Mouse (Mus musculus) gastrocnemius, adult 2 months (tissue): ENCODE measurements around the gene Dmxl2. TPM values are rescaled to one million over a fixed set of nuclear protein-coding genes. Genes with fewer than 3 reads are reported as not detected.

Experiments
- DNase-seq: peaks from one replicate; pipeline ENCODE4 v3.0.0; 2022
- H3K27ac ChIP-seq: fragments of 200-600 bp; 2 replicates; pipeline ENCODE4 v1.8.1; 2022; ENCODE audit warnings: mild to moderate bottlenecking
- H3K4me3 ChIP-seq: fragments of 200-600 bp; 2 replicates; pipeline ENCODE4 v1.8.1; 2022; ENCODE audit warnings: mild to moderate bottlenecking, moderate library complexity
- CTCF ChIP-seq: fragments of 200-600 bp; IDR thresholded peaks from 2 replicates; pipeline ENCODE4 v1.8.1; 2022; ENCODE audit warnings: antibody characterized with exemption, mild to moderate bottlenecking, moderate library complexity
- intact Hi-C: fragments of 180-260 bp; cut with DNase I; formaldehyde crosslinking; loops from one replicate; pipeline ENCODE4 v1.15.1; 2025
- total RNA-seq, 2 experiments: library from RNA; stranded (reverse); gene quantifications; 2 replicates each; pipeline ENCODE4 v1.2.3; 2021

Dmxl2 gene
- total RNA-seq, 2 experiments from 2014 or later = 3.0 to 3.1 TPM

GRCm38 (mm10) chr9:54531421-54531820 is 30.0 kb upstream of the Dmxl2 start:
- DNase-seq = no peak
- Histone ChIP-seq H3K27ac (no peak overlapping the region), H3K4me3 (no peak overlapping the region)
- intact Hi-C loops = no loop called here
- TF ChIP-seq CTCF = no peak

GRCm38 (mm10) chr9:54530836-54531235 is 29.4 kb upstream of the Dmxl2 start:
- no peak for TF ChIP-seq CTCF
- intact Hi-C loops = no loop called here
- DNase-seq = no peak
- Histone ChIP-seq H3K27ac (no peak overlapping the region), H3K4me3 (no peak overlapping the region)

- DNase-seq = no peak
- no peak for TF ChIP-seq CTCF
- no peak overlapping the region for H3K27ac ChIP-seq
- intact Hi-C loops = no loop called here
- H3K4me3 ChIP-seq = no peak overlapping the region
These were observed 28.5 kb upstream of the Dmxl2 start for GRCm38 (mm10) chr9:54529950-54530349.

- no peak for TF ChIP-seq CTCF
- Histone ChIP-seq H3K27ac (no peak overlapping the region), H3K4me3 (no peak overlapping the region)
- intact Hi-C loops = no loop called here
- no peak for DNase-seq
These were observed 26.3 kb upstream of the Dmxl2 start for GRCm38 (mm10) chr9:54527694-54528093.

- no peak for DNase-seq
- H3K4me3 ChIP-seq = no peak overlapping the region
- intact Hi-C loops = no loop called here
- no peak for TF ChIP-seq CTCF
- no peak overlapping the region for H3K27ac ChIP-seq
These were observed 18.9 kb upstream of the Dmxl2 start for GRCm38 (mm10) chr9:54520286-54520685.

- Histone ChIP-seq H3K27ac (no peak overlapping the region), H3K4me3 (no peak overlapping the region)
- no peak for TF ChIP-seq CTCF
- intact Hi-C loops = no loop called here
- no peak for DNase-seq
These were observed 17.5 kb upstream of the Dmxl2 start for GRCm38 (mm10) chr9:54518921-54519320.

GRCm38 (mm10) chr9:54515991-54516390 is 14.6 kb upstream of the Dmxl2 start:
- intact Hi-C loops = no loop called here
- DNase-seq = no peak
- Histone ChIP-seq H3K4me3 (no peak overlapping the region), H3K27ac (no peak overlapping the region)
- TF ChIP-seq CTCF = no peak

- H3K4me3 ChIP-seq = no peak overlapping the region
- intact Hi-C loops = loop anchor here (5.0 kb wide), 1 partner anchor 44 kb away; no protein-coding TSS in a partner anchor
- DNase-seq = no peak
- TF ChIP-seq CTCF = no peak
- no peak overlapping the region for H3K27ac ChIP-seq
These were observed 1.4 kb upstream of the Dmxl2 start for GRCm38 (mm10) chr9:54502873-54503272.

- no peak for TF ChIP-seq CTCF
- Histone ChIP-seq H3K27ac (peak overlapping the region; percentile 74), H3K4me3 (peak overlapping the region; percentile 84)
- intact Hi-C loops = loop anchor here (5.0 kb wide), 1 partner anchor 45 kb away; no protein-coding TSS in a partner anchor
- no peak for DNase-seq
These were observed 677 bp upstream of the Dmxl2 start for GRCm38 (mm10) chr9:54502111-54502495.

GRCm38 (mm10) chr9:54500832-54501452 is 484 bp downstream of the Dmxl2 start:
- H3K4me3 ChIP-seq = peak overlapping the region; percentile 84
- no peak for TF ChIP-seq CTCF
- H3K27ac ChIP-seq = peak overlapping the region; percentile 88
- intact Hi-C loops = loop anchor here (5.0 kb wide), 1 partner anchor 46 kb away; no protein-coding TSS in a partner anchor
- peak; percentile 62 for DNase-seq

- no peak overlapping the region for H3K27ac ChIP-seq
These were observed 1.6 kb downstream of the Dmxl2 start for GRCm38 (mm10) chr9:54499791-54500190.

GRCm38 (mm10) chr9:54499291-54499690 is 2.1 kb downstream of the Dmxl2 start:
- intact Hi-C loops = no loop called here
- Histone ChIP-seq H3K27ac (no peak overlapping the region), H3K4me3 (no peak overlapping the region)
- DNase-seq = no peak
- no peak for TF ChIP-seq CTCF

More at GRCm38 (mm10) chr9:54499791-54500190, 1.6 kb downstream of the Dmxl2 start:
- no peak for TF ChIP-seq CTCF
- no peak for DNase-seq
- intact Hi-C loops = loop anchor here (5.0 kb wide), 1 partner anchor 48 kb away; no protein-coding TSS in a partner anchor
- no peak overlapping the region for H3K4me3 ChIP-seq

- H3K4me3 ChIP-seq = no peak overlapping the region
- intact Hi-C loops = no loop called here
- no peak overlapping the region for H3K27ac ChIP-seq
- no peak for DNase-seq
- no peak for TF ChIP-seq CTCF
These were observed 11.0 kb downstream of the Dmxl2 start for GRCm38 (mm10) chr9:54490431-54490830.

- no peak for TF ChIP-seq CTCF
- intact Hi-C loops = no loop called here
- no peak overlapping the region for H3K27ac ChIP-seq
- DNase-seq = no peak
- H3K4me3 ChIP-seq = no peak overlapping the region
These were observed 11.8 kb downstream of the Dmxl2 start for GRCm38 (mm10) chr9:54489599-54489998.
